In genomic region chr13:58556018-58556417, GRCm38 (mm10) we compare ENCODE assay signal across 13 mouse cellular contexts. TPM values are rescaled to one million over a fixed set of nuclear protein-coding genes. Genes with fewer than 3 reads are reported as not detected.
DNase-seq lines count a peak whose midpoint lies in the region; ATAC-seq and TF ChIP-seq lines count a peak whose summit lies in the region.
"Had no signal": no experiment of that assay in that cellular context is flagged by ENCODE, and none has a peak within 500 bp of the region (broad histone marks: within the 10 kb centered on the region; RNA-seq: fewer than 3 reads in every experiment).

No protein-coding gene starts in this region.

- DNase-seq in spleen, adult 2 months (ENCODE audit: low read depth in 1 of 2, low spot score in 2 of 2): peak in 1 of 2 experiments; percentile 16
- no peak for DNase-seq in spleen, postnatal 4 days (ENCODE audit: low spot score in 2 of 2)
- no peak for DNase-seq in Patski (ENCODE audit: low read depth, low spot score)
- no peak for DNase-seq in urinary bladder, postnatal 4 days (ENCODE audit: low spot score in 2 of 2)
- DNase-seq in heart, embryonic 10.5 days (ENCODE audit: low spot score): no peak
- DNase-seq: adrenal gland, adult 2 months; gastrocnemius, postnatal 10 days; retina, postnatal 1 day had no signal

- no peaks in the 10 kb centered on the region for H3K4me1 ChIP-seq in intestine, postnatal 0 days (replicated peaks; ENCODE audit: control insufficient read depth, insufficient read depth, low read length)
- no peaks in the 10 kb centered on the region for H3K4me1 ChIP-seq in intestine, embryonic 16.5 days (ENCODE audit: control insufficient read depth, insufficient read depth, low read length)
- peaks cover 7% of the 10 kb centered on the region; the same call in 1 of the 2 replicates for H3K4me1 ChIP-seq in spleen, adult 2 months (ENCODE audit: control insufficient read depth, insufficient read depth, insufficient read length)
- no peaks in the 10 kb centered on the region for H3K4me1 ChIP-seq in small intestine, adult 2 months (ENCODE audit: control insufficient read depth, insufficient read depth, insufficient read length, low read length)
- H3K4me1 ChIP-seq in heart, embryonic 10.5 days: no peaks in the 10 kb centered on the region
- H3K4me1 ChIP-seq: midbrain, embryonic 13.5 days had no signal

- H3K27me3 ChIP-seq in intestine, postnatal 0 days (replicated peaks; ENCODE audit: control insufficient read depth, insufficient read depth, low read length): no peaks in the 10 kb centered on the region
- H3K27me3 ChIP-seq in intestine, embryonic 16.5 days (replicated peaks; ENCODE audit: control insufficient read depth, insufficient read depth, low read length): no peaks in the 10 kb centered on the region
- H3K27me3 ChIP-seq in spleen, adult 2 months (ENCODE audit: control insufficient read depth, insufficient read depth, low read length): no peaks in the 10 kb centered on the region; the same call in 1 of the 2 replicates
- H3K27me3 ChIP-seq in Patski: peaks cover 19% of the 10 kb centered on the region
- no peaks in the 10 kb centered on the region for H3K27me3 ChIP-seq in small intestine, adult 2 months (ENCODE audit: control insufficient read depth, insufficient read depth, low read length)
- H3K27me3 ChIP-seq in heart, embryonic 10.5 days (ENCODE audit: insufficient read depth, poor library complexity, severe bottlenecking): no peaks in the 10 kb centered on the region
- H3K27me3 ChIP-seq: hindbrain, embryonic 13.5 days; midbrain, embryonic 13.5 days had no signal

- no peaks in the 10 kb centered on the region for H3K9me3 ChIP-seq in intestine, postnatal 0 days (ENCODE audit: control insufficient read depth)
- H3K9me3 ChIP-seq in intestine, embryonic 16.5 days (ENCODE audit: control insufficient read depth, low read length): no peaks in the 10 kb centered on the region
- H3K9me3 ChIP-seq in heart, embryonic 10.5 days: no peaks in the 10 kb centered on the region
- H3K9me3 ChIP-seq: hindbrain, embryonic 13.5 days; midbrain, embryonic 13.5 days had no signal

- no peak overlapping the region for H3K27ac ChIP-seq in intestine, postnatal 0 days (ENCODE audit: low read depth, low read length)
- no peak overlapping the region for H3K27ac ChIP-seq in intestine, embryonic 16.5 days (ENCODE audit: low read length)
- no peak overlapping the region for H3K27ac ChIP-seq in spleen, adult 2 months (ENCODE audit: insufficient read depth, low read length)
- H3K27ac ChIP-seq in small intestine, adult 2 months (ENCODE audit: insufficient read depth, low read depth, low read length): no peak overlapping the region
- no peak overlapping the region for H3K27ac ChIP-seq in heart, embryonic 10.5 days
- H3K27ac ChIP-seq: hindbrain, embryonic 13.5 days; midbrain, embryonic 13.5 days had no signal

- in situ Hi-C loops in Patski (cut with MboI; ENCODE audit: low pct_unique_long_range_greater_than_20kb): no loop called here

- no peak overlapping the region for H3K4me2 ChIP-seq in intestine, postnatal 0 days (replicated peaks; ENCODE audit: low read depth)
- no peak overlapping the region for H3K4me2 ChIP-seq in intestine, embryonic 16.5 days (ENCODE audit: low read depth, low read length)
- H3K4me2 ChIP-seq: hindbrain, embryonic 13.5 days; midbrain, embryonic 13.5 days had no signal

- CTCF ChIA-PET in Patski (lab: Charles Lee): no interaction called here

- peak; percentile 56 for TF ChIP-seq CTCF in intestine, postnatal 0 days (IDR thresholded peaks at IDR 0.05; ENCODE audit: low read depth)
- peak; percentile 32; the same call in 1 of the 2 replicates for TF ChIP-seq CTCF in spleen, adult 2 months (IDR thresholded peaks at IDR 0.05; ENCODE audit: extremely low read depth, insufficient read depth, insufficient read length, insufficient replicate concordance)
- peak; percentile 74 for TF ChIP-seq CTCF in Patski (IDR thresholded peaks at IDR 0.05)
- peak; percentile 54; the same call in 1 of the 2 replicates for TF ChIP-seq CTCF in small intestine, adult 2 months (IDR thresholded peaks at IDR 0.05; ENCODE audit: extremely low read depth, insufficient read length, insufficient replicate concordance, low read depth, low read length)

- no peak for ATAC-seq in intestine, postnatal 0 days
- no peak for ATAC-seq in intestine, embryonic 16.5 days
- ATAC-seq in Patski: no peak
- ATAC-seq: midbrain, embryonic 13.5 days had no signal

- H3K4me3 ChIP-seq in intestine, postnatal 0 days (ENCODE audit: low read depth, low read length): no peak overlapping the region
- no peak overlapping the region for H3K4me3 ChIP-seq in intestine, embryonic 16.5 days (ENCODE audit: low read length)
- no peak overlapping the region for H3K4me3 ChIP-seq in spleen, adult 2 months (ENCODE audit: extremely low read depth, insufficient read depth, insufficient read length)
- no peak overlapping the region for H3K4me3 ChIP-seq in small intestine, adult 2 months (ENCODE audit: low read depth, low read length)
- H3K4me3 ChIP-seq in heart, embryonic 10.5 days: no peak overlapping the region
- H3K4me3 ChIP-seq: hindbrain, embryonic 13.5 days; midbrain, embryonic 13.5 days had no signal

- POLR2A ChIA-PET in Patski (lab: Charles Lee): no interaction called here

- WGBS in intestine, postnatal 0 days: 96% methylated on average over 1 of the region's 1 CpGs
- 71% methylated on average over 1 of the region's 1 CpGs for WGBS in intestine, embryonic 16.5 days
- 81% methylated on average over 1 of the region's 1 CpGs for WGBS in spleen, adult 2 months
- WGBS in small intestine, adult 2 months: 71% methylated on average over 1 of the region's 1 CpGs
- 68% methylated on average over 1 of the region's 1 CpGs for WGBS in heart, embryonic 10.5 days

- no peak overlapping the region for H3K9ac ChIP-seq in intestine, postnatal 0 days (ENCODE audit: low read depth, low read length)
- H3K9ac ChIP-seq in intestine, embryonic 16.5 days (ENCODE audit: low read depth, low read length): no peak overlapping the region
- H3K9ac ChIP-seq: hindbrain, embryonic 13.5 days; midbrain, embryonic 13.5 days had no signal

- H3K36me3 ChIP-seq in intestine, postnatal 0 days (ENCODE audit: control insufficient read depth, insufficient read depth): no peaks in the 10 kb centered on the region
- H3K36me3 ChIP-seq in intestine, embryonic 16.5 days (ENCODE audit: control insufficient read depth, insufficient read depth, low read length): no peaks in the 10 kb centered on the region
- H3K36me3 ChIP-seq in spleen, adult 2 months (ENCODE audit: control insufficient read depth, insufficient read depth, low read length): no peaks in the 10 kb centered on the region
- H3K36me3 ChIP-seq in small intestine, adult 2 months (ENCODE audit: control insufficient read depth, insufficient read depth, low read length): peaks cover 12% of the 10 kb centered on the region
- H3K36me3 ChIP-seq in heart, embryonic 10.5 days: no peaks in the 10 kb centered on the region
- H3K36me3 ChIP-seq: hindbrain, embryonic 13.5 days; midbrain, embryonic 13.5 days had no signal

- TF ChIP-seq POLR2A in spleen, adult 2 months (IDR thresholded peaks at IDR 0.05; ENCODE audit: low read depth, low read length): no peak
- TF ChIP-seq POLR2A in small intestine, adult 2 months (IDR thresholded peaks at IDR 0.05; ENCODE audit: low read depth, low read length): no peak

RNA-seq across cellular contexts. Expression of gene Slc28a3, which starts 54.7 kb away (rescaled TPM):
- polyA plus RNA-seq in intestine, postnatal 0 days (2015; fragmentation: Nextera tagmentation; extraction: Ambion mirVana): 0.09 TPM in 1 of 2 replicates, not detected in the other
- 0.32 and 0.43 TPM in 2 replicates for polyA plus RNA-seq in intestine, embryonic 16.5 days (2015; fragmentation: Nextera tagmentation; extraction: Ambion mirVana)
- polyA plus RNA-seq in spleen, adult 2 months (2012; rRNA removed): 0.12 and 0.19 TPM in 2 replicates
- polyA plus RNA-seq in Patski (2021): 0.01 TPM
- polyA plus RNA-seq in small intestine, adult 2 months (2012; rRNA removed): 2.7 and 3.7 TPM in 2 replicates
- 0.05 TPM in 1 of 2 replicates, not detected in the other for polyA plus RNA-seq in heart, embryonic 10.5 days (2016; fragmentation: Nextera tagmentation; extraction: Ambion mirVana)
- polyA plus RNA-seq: midbrain, embryonic 13.5 days had no signal
